Mouse (Mus musculus) gastrocnemius, postnatal 36 days (tissue): ENCODE measurements around the gene Tmem163. TPM values are rescaled to one million over a fixed set of nuclear protein-coding genes. Genes with fewer than 3 reads are reported as not detected.

ENCODE experiments used
- DNase-seq, 2 experiments: peaks; one replicate each; pipeline ENCODE4 v3.0.0; 2022
- intact Hi-C: fragments of 180-260 bp; cut with DNase I; formaldehyde crosslinking; loops from one replicate; pipeline ENCODE4 v1.15.1; 2025
- long read RNA-seq, 2 experiments: library from polyadenylated mRNA; stranded (forward); transcript quantifications; one replicate each; pipeline ENCODE4 v2.0.0; 2021
- total RNA-seq, 2 experiments: library from RNA; stranded (reverse); gene quantifications; 2 replicates each; pipeline ENCODE4 v1.2.3; 2021

The Tmem163 gene
- total RNA-seq: not detected
- long read RNA-seq, experiment 1: 0 reads
- long read RNA-seq, experiment 2: 0 reads

- no peak for DNase-seq
- intact Hi-C loops: loop anchor here (2.0 kb wide), 1 partner anchor 181 kb away; no protein-coding TSS in a partner anchor
These were observed at the start of gene Tmem163 for GRCm38 (mm10) chr1:127679498-127680133. Gene Tmem163 (minus strand): TSS chr1:127679548.

GRCm38 (mm10) chr1:127729096-127729495 is 49.7 kb upstream of the Tmem163 start, which contains the start of gene Acmsd:
Gene Acmsd (plus strand): TSS chr1:127729413.
- intact Hi-C loops: no loop called here
- DNase-seq: no peak

- no peak for DNase-seq
- intact Hi-C loops: no loop called here
These were observed 44.2 kb upstream of the Tmem163 start for GRCm38 (mm10) chr1:127723596-127723995.

GRCm38 (mm10) chr1:127718290-127718689 is 38.9 kb upstream of the Tmem163 start:
- no peak for DNase-seq
- intact Hi-C loops: no loop called here

GRCm38 (mm10) chr1:127716441-127716840 is 37.1 kb upstream of the Tmem163 start:
- no peak for DNase-seq
- intact Hi-C loops: no loop called here

GRCm38 (mm10) chr1:127706269-127706668 is 26.9 kb upstream of the Tmem163 start:
- intact Hi-C loops: no loop called here

GRCm38 (mm10) chr1:127702187-127702586 is 22.8 kb upstream of the Tmem163 start:
- intact Hi-C loops: no loop called here
- DNase-seq: no peak

More at GRCm38 (mm10) chr1:127706269-127706668, 26.9 kb upstream of the Tmem163 start:
- DNase-seq: no peak

GRCm38 (mm10) chr1:127696533-127696932 is 17.2 kb upstream of the Tmem163 start:
- intact Hi-C loops: no loop called here
- no peak for DNase-seq

- intact Hi-C loops: loop anchor here (2.0 kb wide), 1 partner anchor 179 kb away; no protein-coding TSS in a partner anchor
- DNase-seq: no peak
These were observed 1.4 kb downstream of the Tmem163 start for GRCm38 (mm10) chr1:127677661-127678580.

- intact Hi-C loops: no loop called here
- DNase-seq: no peak
These were observed 2.2 kb downstream of the Tmem163 start for GRCm38 (mm10) chr1:127677131-127677631.

GRCm38 (mm10) chr1:127676516-127677099 is 2.7 kb downstream of the Tmem163 start:
- DNase-seq: no peak
- intact Hi-C loops: no loop called here

- DNase-seq: no peak
- intact Hi-C loops: no loop called here
These were observed 3.2 kb downstream of the Tmem163 start for GRCm38 (mm10) chr1:127676116-127676515.

GRCm38 (mm10) chr1:127675253-127675652 is 4.1 kb downstream of the Tmem163 start:
- intact Hi-C loops: no loop called here

GRCm38 (mm10) chr1:127673221-127674050 is 5.9 kb downstream of the Tmem163 start:
- intact Hi-C loops: no loop called here
- no peak for DNase-seq

More at GRCm38 (mm10) chr1:127675253-127675652, 4.1 kb downstream of the Tmem163 start:
- no peak for DNase-seq

GRCm38 (mm10) chr1:127668161-127668560 is 11.2 kb downstream of the Tmem163 start:
- intact Hi-C loops: no loop called here
- DNase-seq: no peak

GRCm38 (mm10) chr1:127667110-127667860 is 12.1 kb downstream of the Tmem163 start:
- DNase-seq: no peak
- intact Hi-C loops: no loop called here

GRCm38 (mm10) chr1:127666221-127666620 is 13.1 kb downstream of the Tmem163 start:
- no peak for DNase-seq
- intact Hi-C loops: no loop called here

GRCm38 (mm10) chr1:127662385-127663068 is 16.8 kb downstream of the Tmem163 start:
- intact Hi-C loops: no loop called here
- DNase-seq: no peak
